In genomic region chr13:76258766-76259165, GRCm38 (mm10) we compare ENCODE assay signal across 20 mouse cellular contexts. TPM values are rescaled to one million over a fixed set of nuclear protein-coding genes. Genes with fewer than 3 reads are reported as not detected.
A peak's percentile ranks its signal among the peaks of the same experiment; 100 is the strongest.
DNase-seq lines count a peak whose midpoint lies in the region; ATAC-seq and TF ChIP-seq lines count a peak whose summit lies in the region.
"Had no signal": no experiment of that assay in that cellular context is flagged by ENCODE, and none has a peak within 500 bp of the region (broad histone marks: within the 10 kb centered on the region; RNA-seq: fewer than 3 reads in every experiment).

No protein-coding gene starts in this region.

- H3K4me1 ChIP-seq in hindbrain, postnatal 0 days (ENCODE audit: insufficient read depth, low read length) = no peaks in the 10 kb centered on the region
- no peaks in the 10 kb centered on the region for H3K4me1 ChIP-seq in hindbrain, embryonic 12.5 days
- H3K4me1 ChIP-seq: embryonic facial prominence, embryonic 12.5 days; heart, embryonic 12.5 days had no signal

- DNase-seq in hindbrain, postnatal 0 days (ENCODE audit: low spot score) = no peak
- DNase-seq in layer of hippocampus, adult 18-20 months (ENCODE audit: low spot score in 2 of 2) = peak; percentile 43 to 72
- peak; percentile 70 to 84 for DNase-seq in left cerebral cortex, adult 9 months (ENCODE audit: low spot score in 2 of 2)
- peak; percentile 16 for DNase-seq in right cerebral cortex, postnatal 4 days
- no peak for DNase-seq in embryo, embryonic 9.5 days (ENCODE audit: extremely low spot score)
- no peak for DNase-seq in thymus, postnatal 25 days
- DNase-seq in adrenal gland, postnatal 25 days = no peak
- DNase-seq: adrenal gland, postnatal 36 days; B cell, adult 2 months; cerebellum, adult 18-20 months; gastrocnemius, adult 2 months; kidney, postnatal 25 days; liver; thymus, adult 18-20 months had no signal

- ATAC-seq in hindbrain, postnatal 0 days = 0 out of 2 replicates have a peak, but pooled peaks have one; percentile 40
- ATAC-seq in hindbrain, embryonic 12.5 days (ENCODE audit: low FRiP score) = no peak
- ATAC-seq: intestine, postnatal 0 days had no signal

- TF ChIP-seq CTCF in hindbrain, postnatal 0 days (IDR thresholded peaks at IDR 0.05; ENCODE audit: low read depth) = no peak

- H3K4me3 ChIP-seq in hindbrain, postnatal 0 days (ENCODE audit: low read length) = no peak overlapping the region
- H3K4me3 ChIP-seq in hindbrain, embryonic 12.5 days = no peak overlapping the region
- H3K4me3 ChIP-seq: embryonic facial prominence, embryonic 12.5 days; gastrocnemius, adult 2 months; heart, embryonic 12.5 days; megakaryocyte, embryonic 14.5 days had no signal

- H3K9me3 ChIP-seq in hindbrain, postnatal 0 days (ENCODE audit: low read length) = no peaks in the 10 kb centered on the region
- H3K9me3 ChIP-seq in hindbrain, embryonic 12.5 days (replicated peaks) = no peaks in the 10 kb centered on the region
- H3K9me3 ChIP-seq: embryonic facial prominence, embryonic 12.5 days; heart, embryonic 12.5 days; megakaryocyte, embryonic 14.5 days had no signal

- no peak overlapping the region for H3K9ac ChIP-seq in hindbrain, postnatal 0 days (replicated peaks; ENCODE audit: low read length)
- H3K9ac ChIP-seq in hindbrain, embryonic 12.5 days = no peak overlapping the region
- H3K9ac ChIP-seq: embryonic facial prominence, embryonic 12.5 days; heart, embryonic 12.5 days had no signal

- no peaks in the 10 kb centered on the region for H3K27me3 ChIP-seq in hindbrain, postnatal 0 days (ENCODE audit: insufficient read depth, low read length)
- no peaks in the 10 kb centered on the region for H3K27me3 ChIP-seq in hindbrain, embryonic 12.5 days
- H3K27me3 ChIP-seq: embryonic facial prominence, embryonic 12.5 days; heart, embryonic 12.5 days; megakaryocyte, embryonic 14.5 days had no signal

- no peak overlapping the region for H3K27ac ChIP-seq in hindbrain, postnatal 0 days
- no peak overlapping the region for H3K27ac ChIP-seq in hindbrain, embryonic 12.5 days
- H3K27ac ChIP-seq: embryonic facial prominence, embryonic 12.5 days; gastrocnemius, adult 2 months had no signal

- 74% methylated on average over 1 of the region's 1 CpGs for WGBS in hindbrain, postnatal 0 days
- WGBS in hindbrain, embryonic 12.5 days = 73% methylated on average over 1 of the region's 1 CpGs

- no peaks in the 10 kb centered on the region for H3K36me3 ChIP-seq in hindbrain, postnatal 0 days (ENCODE audit: insufficient read depth, low read length)
- H3K36me3 ChIP-seq in hindbrain, embryonic 12.5 days = no peaks in the 10 kb centered on the region
- H3K36me3 ChIP-seq: embryonic facial prominence, embryonic 12.5 days; heart, embryonic 12.5 days had no signal

- no peak overlapping the region for H3K4me2 ChIP-seq in hindbrain, postnatal 0 days (ENCODE audit: low read depth, low read length)
- no peak overlapping the region for H3K4me2 ChIP-seq in hindbrain, embryonic 12.5 days (replicated peaks)
- H3K4me2 ChIP-seq: embryonic facial prominence, embryonic 12.5 days; heart, embryonic 12.5 days had no signal

RNA-seq across cellular contexts. Expression of gene Fam81b, which starts 46.1 kb away (rescaled TPM):
- total RNA-seq in hindbrain, postnatal 0 days (2014; rRNA removed) = not detected in 2 replicates
- 1.2 and 1.3 TPM in 2 replicates for polyA plus RNA-seq in hindbrain, postnatal 0 days (2015; fragmentation: Nextera tagmentation; extraction: Ambion mirVana)
- polyA plus RNA-seq in hindbrain, embryonic 12.5 days (2016; fragmentation: Nextera tagmentation; extraction: Ambion mirVana) = 1.5 and 2.6 TPM in 2 replicates
- total RNA-seq in layer of hippocampus, adult 18-20 months (2021) = under 1 TPM in 1 of 2 experiments, not detected in 1; 0.10 TPM
- not detected in 2 replicates for total RNA-seq in adrenal gland, postnatal 25 days (2021)
- total RNA-seq: adrenal gland, postnatal 36 days; ES-E14 had no signal
- polyA plus RNA-seq: embryonic facial prominence, embryonic 12.5 days; heart, embryonic 12.5 days; intestine, postnatal 0 days had no signal

Comparison
In these comparisons a context has a peak if more than half of its experiments do, and no peak if none do; other contexts are left out.
1. DNase-seq: peak in layer of hippocampus, adult 18-20 months (2 of 2), left cerebral cortex, adult 9 months (2 of 2) and right cerebral cortex, postnatal 4 days (single experiment); none in hindbrain, postnatal 0 days (single experiment), embryo, embryonic 9.5 days (single experiment), thymus, postnatal 25 days (single experiment) and adrenal gland, postnatal 25 days (single experiment).